Mouse (Mus musculus) thymus, postnatal 10 days (tissue): ENCODE measurements around the gene Fank1.

Experiments used
- DNase-seq, 2 experiments: peaks; one replicate each; pipeline ENCODE4 v3.0.0; 2021; ENCODE audit warnings: low spot score in 2 of 2

Gene Fank1

GRCm38 (mm10) chr7:133891796-133892195, 115.1 kb downstream of the Fank1 start:
- no peak for DNase-seq

- no peak for DNase-seq
Observed at GRCm38 (mm10) chr7:133899391-133899790, 122.7 kb downstream of the Fank1 start.

- no peak for DNase-seq
Observed at GRCm38 (mm10) chr7:133908966-133909365, 132.3 kb downstream of the Fank1 start.

- no peak for DNase-seq
Observed at GRCm38 (mm10) chr7:133909833-133910375, 133.2 kb downstream of the Fank1 start.

GRCm38 (mm10) chr7:133911881-133912280, 135.2 kb downstream of the Fank1 start:
- DNase-seq, result no peak

- DNase-seq, result no peak
Observed at GRCm38 (mm10) chr7:133916230-133916629, 139.6 kb downstream of the Fank1 start.

- no peak for DNase-seq
Observed at GRCm38 (mm10) chr7:133919306-133919705, 142.6 kb downstream of the Fank1 start.

- no peak for DNase-seq
Observed at GRCm38 (mm10) chr7:133919918-133920317, 143.3 kb downstream of the Fank1 start.

- no peak for DNase-seq
Observed at GRCm38 (mm10) chr7:133920724-133921123, 144.1 kb downstream of the Fank1 start.

GRCm38 (mm10) chr7:133921291-133921690, 144.6 kb downstream of the Fank1 start:
- no peak for DNase-seq

- DNase-seq, result no peak
Observed at GRCm38 (mm10) chr7:133923994-133924393, 147.3 kb downstream of the Fank1 start.

- no peak for DNase-seq
Observed at GRCm38 (mm10) chr7:133925771-133926170, 149.1 kb downstream of the Fank1 start.

- DNase-seq, result no peak
Observed at GRCm38 (mm10) chr7:133928981-133929380, 152.3 kb downstream of the Fank1 start.
